Mouse (Mus musculus): ENCODE measurements around the gene Morn2.

Morn2 gene

GRCm38 (mm10) chr17:80323015-80323414 is 33.0 kb downstream of the Morn2 start:
- DNase-seq (ENCODE audit: low read depth in 1 of 2, low spot score in 2 of 2) = no peak

DNA sequence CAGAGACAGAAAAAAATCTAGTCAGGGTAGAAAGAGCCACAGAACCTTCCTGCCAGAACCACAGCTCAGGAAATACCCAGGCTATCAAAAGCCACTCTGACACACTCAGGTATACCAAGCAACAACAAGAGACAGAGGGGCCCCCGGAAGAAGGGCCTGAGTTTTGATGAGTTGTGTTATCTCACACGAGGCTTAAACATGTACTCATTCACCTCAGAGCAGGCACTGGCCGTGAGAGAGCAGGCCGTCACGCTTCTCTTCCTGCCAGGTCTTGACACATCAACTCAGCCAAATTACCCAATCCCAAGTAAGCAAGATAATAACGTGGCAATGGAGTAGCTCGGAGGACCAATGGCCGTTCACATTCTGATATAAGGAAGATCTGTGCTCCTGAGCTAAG is 33.7 kb downstream of the Morn2 start:
- no peak for DNase-seq (ENCODE audit: low read depth in 1 of 2, low spot score in 2 of 2)

GRCm38 (mm10) chr17:80324521-80324920 is 34.5 kb downstream of the Morn2 start:
- DNase-seq (ENCODE audit: low read depth in 1 of 2, low spot score in 2 of 2) = no peak

DNA sequence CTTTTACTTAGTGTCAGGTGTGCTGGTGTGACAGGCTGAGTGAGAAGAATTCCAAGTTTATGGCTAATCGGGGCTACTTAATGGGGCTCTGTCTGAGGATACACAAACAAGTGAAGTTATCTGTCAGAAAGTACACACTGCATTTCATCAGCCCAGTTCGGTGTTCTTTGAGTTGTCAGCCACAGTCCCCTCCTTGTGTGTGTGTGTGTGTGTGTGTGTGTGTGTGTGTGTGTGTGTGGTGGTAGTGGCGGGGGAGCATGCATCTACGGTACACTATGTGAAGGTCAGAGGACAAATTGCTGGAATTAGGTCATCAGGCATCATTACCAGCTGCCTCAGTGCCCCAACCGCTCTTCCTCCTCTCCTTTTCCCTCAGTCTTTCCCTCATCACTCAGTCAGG is 35.5 kb downstream of the Morn2 start:
- no peak for DNase-seq (ENCODE audit: low read depth in 1 of 2, low spot score in 2 of 2)

DNA sequence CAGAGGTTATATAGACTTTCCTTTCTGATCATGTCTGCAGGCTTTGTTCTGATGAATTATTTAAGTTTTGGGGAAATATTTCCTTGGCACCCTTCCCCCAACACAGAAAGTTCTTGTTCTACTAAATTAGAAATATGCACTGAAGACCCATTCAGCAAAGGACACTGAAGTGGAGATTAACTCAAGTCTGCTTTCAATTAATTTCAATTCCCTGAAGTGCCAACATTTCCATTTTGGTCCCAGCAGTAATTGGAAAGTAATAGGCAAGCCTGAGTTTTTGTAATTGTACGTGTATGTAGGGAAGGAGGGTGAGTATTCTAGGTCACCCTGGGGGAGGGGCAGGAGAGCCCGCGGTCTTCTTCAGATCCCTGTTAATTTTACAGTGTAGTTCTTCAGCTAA is 36.4 kb downstream of the Morn2 start:
- DNase-seq (ENCODE audit: low read depth in 1 of 2, low spot score in 2 of 2) = no peak

GRCm38 (mm10) chr17:80332386-80332785 is 42.4 kb downstream of the Morn2 start:
- DNase-seq (ENCODE audit: low read depth in 1 of 2, low spot score in 2 of 2) = no peak

- no peak for DNase-seq (ENCODE audit: low read depth in 1 of 2, low spot score in 2 of 2)
Measured at GRCm38 (mm10) chr17:80345277-80345676, 55.3 kb downstream of the Morn2 start.

GRCm38 (mm10) chr17:80346591-80347125 is 56.7 kb downstream of the Morn2 start:
- DNase-seq (ENCODE audit: low read depth in 1 of 2, low spot score in 2 of 2) = no peak

Measured in monocyte, adult 2 months (primary cell).